Mouse (Mus musculus): Measurements from ENCODE around the gene Hdgf. TPM values are rescaled to one million over a fixed set of nuclear protein-coding genes. Genes with fewer than 3 reads are reported as not detected.

Hdgf gene
- polyA plus RNA-seq, 1 experiment from 2014 or later = 116 TPM

- H3K4me1 ChIP-seq (ENCODE audit: insufficient read depth) = peaks cover 11% of the 10 kb centered on the region
- peaks cover 16% of the 10 kb centered on the region for H3K36me3 ChIP-seq (replicated peaks; ENCODE audit: insufficient read depth, low read length)
- no peak overlapping the region for H3K9ac ChIP-seq (replicated peaks)
- H3K27me3 ChIP-seq (ENCODE audit: insufficient read depth, low read length) = peaks cover 50% of the 10 kb centered on the region
- H3K27ac ChIP-seq (ENCODE audit: low read depth) = no peak overlapping the region
- no peak for TF ChIP-seq EP300 (IDR thresholded peaks at IDR 0.05; ENCODE audit: low read depth)
- no peak for TF ChIP-seq CTCF (IDR thresholded peaks at IDR 0.05; ENCODE audit: low read depth)
- DNase-seq (no peak), ATAC-seq (no peak)
- WGBS (ENCODE audit: insufficient replicate concordance) = 34% methylated on average over 12 of the region's 12 CpGs
- no peaks in the 10 kb centered on the region for H3K9me3 ChIP-seq (ENCODE audit: low read length)
- no peak overlapping the region for H3K4me2 ChIP-seq (ENCODE audit: low read depth, low read length)
- no peak overlapping the region for H3K4me3 ChIP-seq (ENCODE audit: low read depth, low read length)
Observed at GRCm38 (mm10) chr3:87945781-87946540, 39.8 kb downstream of the Hdgf start.

DNA sequence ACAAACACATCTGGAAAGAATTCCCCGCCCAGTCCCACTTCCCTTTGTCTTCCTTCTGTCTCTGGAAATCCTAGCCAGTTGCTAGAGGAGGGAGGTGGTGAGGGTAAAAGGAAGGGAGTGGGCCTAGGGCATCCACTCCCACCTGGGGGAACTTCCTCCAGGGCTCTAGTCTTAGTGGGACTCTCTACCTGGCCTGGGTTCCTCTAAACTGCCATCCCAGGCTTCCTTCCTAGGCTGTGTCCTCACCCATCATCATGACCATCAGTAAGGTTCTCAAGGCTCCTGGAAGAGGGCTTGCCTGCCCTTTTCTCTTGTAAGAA lies 40.4 kb downstream of the Hdgf start:
- 31% methylated on average over 1 of the region's 1 CpGs for WGBS (ENCODE audit: insufficient replicate concordance)

GRCm38 (mm10) chr3:87947056-87947810 lies 41.1 kb downstream of the Hdgf start:
- TF ChIP-seq EP300 (IDR thresholded peaks at IDR 0.05; ENCODE audit: low read depth) = no peak
- TF ChIP-seq CTCF (IDR thresholded peaks at IDR 0.05; ENCODE audit: low read depth) = no peak
- no peak overlapping the region for H3K27ac ChIP-seq (ENCODE audit: low read depth)
- H3K4me1 ChIP-seq (ENCODE audit: insufficient read depth) = peaks cover 11% of the 10 kb centered on the region
- H3K9ac ChIP-seq (replicated peaks) = no peak overlapping the region
- H3K9me3 ChIP-seq (ENCODE audit: low read length) = no peaks in the 10 kb centered on the region
- H3K4me2 ChIP-seq (ENCODE audit: low read depth, low read length) = no peak overlapping the region; the same call in 1 of the 2 replicates
- peaks cover 4% of the 10 kb centered on the region; the same call in 1 of the 2 replicates for H3K36me3 ChIP-seq (replicated peaks; ENCODE audit: insufficient read depth, low read length)
- DNase-seq (no peak), ATAC-seq (no peak)
- WGBS (ENCODE audit: insufficient replicate concordance) = 5% methylated on average over 26 of the region's 26 CpGs
- H3K27me3 ChIP-seq (ENCODE audit: insufficient read depth, low read length) = peaks cover 62% of the 10 kb centered on the region
- H3K4me3 ChIP-seq (ENCODE audit: low read depth, low read length) = peak overlapping the region; percentile 5; the same call in 1 of the 2 replicates

More for the DNA sequence above, 40.4 kb downstream of the Hdgf start:
- no peak overlapping the region for H3K27ac ChIP-seq (ENCODE audit: low read depth)
- no peak overlapping the region for H3K4me3 ChIP-seq (ENCODE audit: low read depth, low read length)
- no peaks in the 10 kb centered on the region for H3K9me3 ChIP-seq (ENCODE audit: low read length)
- TF ChIP-seq EP300 (IDR thresholded peaks at IDR 0.05; ENCODE audit: low read depth) (no peak), CTCF (IDR thresholded peaks at IDR 0.05; ENCODE audit: low read depth) (no peak)
- ATAC-seq = no peak
- H3K4me2 ChIP-seq (ENCODE audit: low read depth, low read length) = no peak overlapping the region
- peaks cover 11% of the 10 kb centered on the region for H3K4me1 ChIP-seq (ENCODE audit: insufficient read depth)
- H3K36me3 ChIP-seq (replicated peaks; ENCODE audit: insufficient read depth, low read length) = peaks cover 11% of the 10 kb centered on the region
- H3K9ac ChIP-seq (replicated peaks) = no peak overlapping the region
- DNase-seq = no peak
- H3K27me3 ChIP-seq (ENCODE audit: insufficient read depth, low read length) = peaks cover 54% of the 10 kb centered on the region

DNA sequence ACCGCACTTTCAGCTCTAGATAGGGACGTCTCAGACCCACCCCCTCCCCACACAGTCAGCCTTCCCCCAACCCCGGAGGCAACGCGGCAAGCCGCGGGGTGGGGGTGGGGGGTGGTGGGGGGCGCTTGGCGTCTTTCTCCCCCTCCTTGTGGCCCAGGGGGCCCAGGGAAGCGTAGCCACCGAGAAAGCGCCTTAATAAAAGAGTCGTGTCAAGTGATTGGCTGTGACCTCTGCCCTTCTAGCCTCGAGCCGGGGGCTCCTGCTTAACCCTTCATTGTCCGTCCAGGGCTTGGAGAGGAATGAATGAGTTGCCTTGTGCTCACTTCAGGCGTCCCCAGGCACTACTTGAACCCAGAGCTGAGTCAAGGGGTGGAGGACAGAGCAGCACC lies 41.7 kb downstream of the Hdgf start:
- Histone ChIP-seq H3K27me3 (ENCODE audit: insufficient read depth, low read length) (peaks cover 67% of the 10 kb centered on the region), H3K9ac (replicated peaks) (no peak overlapping the region; the same call in 1 of the 2 replicates), H3K4me1 (ENCODE audit: insufficient read depth) (peaks cover 11% of the 10 kb centered on the region), H3K9me3 (ENCODE audit: low read length) (no peaks in the 10 kb centered on the region), H3K4me3 (ENCODE audit: low read depth, low read length) (peak overlapping the region; percentile 5; the same call in 1 of the 2 replicates), H3K36me3 (replicated peaks; ENCODE audit: insufficient read depth, low read length) (no peaks in the 10 kb centered on the region), H3K4me2 (ENCODE audit: low read depth, low read length) (peak overlapping the region; percentile 26; the same call in 1 of the 2 replicates), H3K27ac (ENCODE audit: low read depth) (no peak overlapping the region)
- DNase-seq = no peak
- no peak for ATAC-seq
- TF ChIP-seq CTCF (IDR thresholded peaks at IDR 0.05; ENCODE audit: low read depth) = no peak
- no peak for TF ChIP-seq EP300 (IDR thresholded peaks at IDR 0.05; ENCODE audit: low read depth)
- 3% methylated on average over 17 of the region's 17 CpGs for WGBS (ENCODE audit: insufficient replicate concordance)

DNA sequence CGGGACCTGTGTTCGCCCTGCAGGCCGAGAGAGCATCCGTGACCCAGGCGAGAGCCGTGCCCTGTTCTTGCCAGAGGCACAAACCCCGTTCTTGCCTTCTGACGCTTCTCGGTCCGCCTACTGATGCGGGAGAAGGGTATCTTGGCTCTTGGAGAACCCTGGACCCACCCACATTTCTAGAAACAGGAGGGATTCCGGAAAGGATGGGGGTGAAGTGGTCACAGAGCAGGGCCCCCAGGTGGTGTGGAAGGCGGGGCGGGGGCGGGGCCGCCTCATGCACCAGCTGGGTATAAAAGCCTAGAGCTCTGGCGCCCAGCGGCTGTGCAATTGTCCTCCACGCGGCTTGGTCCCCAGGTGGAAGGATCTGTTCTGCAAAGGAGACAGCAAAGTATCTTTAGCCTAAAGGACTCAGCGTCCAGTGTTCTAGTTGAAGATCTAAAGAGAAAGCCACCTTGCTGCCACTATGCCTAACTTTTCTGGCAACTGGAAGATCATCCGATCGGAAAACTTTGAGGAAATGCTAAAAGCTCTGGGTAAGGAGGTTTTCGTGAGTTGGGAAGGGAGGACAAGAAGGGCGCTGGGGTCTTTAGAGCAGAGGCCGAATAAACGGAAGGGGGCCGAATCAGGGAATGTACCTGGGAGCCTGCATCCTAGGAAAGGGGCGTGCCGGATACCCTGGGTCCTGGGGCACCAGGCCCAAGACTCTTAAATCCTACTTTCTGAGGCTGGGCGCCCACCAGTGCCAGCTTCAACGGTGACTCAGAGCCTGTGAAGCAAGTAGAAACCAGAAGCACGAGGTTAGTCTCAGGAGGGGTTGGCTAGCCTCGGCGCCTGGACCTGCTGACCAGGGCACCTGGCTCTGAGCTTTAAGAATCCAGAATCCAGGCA lies 42.5 kb downstream of the Hdgf start, which contains the start of gene Crabp2:
TSS of gene Crabp2 (plus strand) at position 289 of the 888 bp plus-strand sequence.
- peak within 1 kb of the TSS; percentile 19; the same call in 1 of the 2 replicates for H3K4me3 ChIP-seq (ENCODE audit: low read depth, low read length)
- no peak for DNase-seq
- 4% methylated on average over 35 of the region's 35 CpGs for WGBS (ENCODE audit: insufficient replicate concordance)

More for the DNA sequence above, 42.5 kb downstream of the Hdgf start, which contains the start of gene Crabp2:
- H3K4me2 ChIP-seq (ENCODE audit: low read depth, low read length) = peak within 1 kb of the TSS; percentile 26; the same call in 1 of the 2 replicates
- no peak within 1 kb of the TSS; the same call in 1 of the 2 replicates for H3K9ac ChIP-seq (replicated peaks)
- H3K36me3 ChIP-seq (replicated peaks; ENCODE audit: insufficient read depth, low read length) = no peaks in the 10 kb centered on the region
- no peaks in the 10 kb centered on the region for H3K9me3 ChIP-seq (ENCODE audit: low read length)
- H3K27me3 ChIP-seq (ENCODE audit: insufficient read depth, low read length) = peaks cover 75% of the 10 kb centered on the region
- TF ChIP-seq EP300 (IDR thresholded peaks at IDR 0.05; ENCODE audit: low read depth) (no peak), CTCF (IDR thresholded peaks at IDR 0.05; ENCODE audit: low read depth) (no peak)
- H3K4me1 ChIP-seq (ENCODE audit: insufficient read depth) = peaks cover 11% of the 10 kb centered on the region
- H3K27ac ChIP-seq (ENCODE audit: low read depth) = no peak within 1 kb of the TSS
- ATAC-seq = no peak

Measured in liver, postnatal 0 days (tissue).